Mouse (Mus musculus) frontal cortex, postnatal 14 days (tissue): ENCODE measurements at regions not wholly inside any gene's neighbourhood (a gene's known extent, or its start where the extent isn't known, plus 50 kb on each side); places are given as distances from the start of the nearest gene placed in this dataset.
A peak's percentile ranks its signal among the peaks of the same experiment; 100 is the strongest.

Source experiments
- DNase-seq, 2 experiments: peaks; one replicate each; pipeline ENCODE4 v3.0.0; 2022; ENCODE audit warnings: low spot score in 2 of 2

- peak; percentile 55 to 76 for DNase-seq
Observed at GRCm38 (mm10) chr13:54285968-54286367, 85.2 kb upstream of the Cplx2 start.

- DNase-seq, result no peak
Observed at GRCm38 (mm10) chr13:54286616-54287015, 84.5 kb upstream of the Cplx2 start.

GRCm38 (mm10) chr13:54290066-54290465 lies 81.1 kb upstream of the Cplx2 start:
- DNase-seq, result no peak

GRCm38 (mm10) chr13:54292394-54292793 lies 78.8 kb upstream of the Cplx2 start:
- DNase-seq, result no peak

GRCm38 (mm10) chr13:54293006-54293405 lies 78.1 kb upstream of the Cplx2 start:
- DNase-seq, result no peak

- no peak for DNase-seq
Observed at GRCm38 (mm10) chr13:54295475-54296259, 75.5 kb upstream of the Cplx2 start.

GRCm38 (mm10) chr13:54296260-54296555 lies 74.9 kb upstream of the Cplx2 start:
- no peak for DNase-seq

GRCm38 (mm10) chr13:54298851-54299250 lies 72.3 kb upstream of the Cplx2 start:
- no peak for DNase-seq

GRCm38 (mm10) chr13:54299295-54299694 lies 71.9 kb upstream of the Cplx2 start:
- DNase-seq, result no peak

- DNase-seq, result no peak
Observed at GRCm38 (mm10) chr13:54301110-54301509, 70.0 kb upstream of the Cplx2 start.

GRCm38 (mm10) chr13:54301677-54302076 lies 69.5 kb upstream of the Cplx2 start:
- no peak for DNase-seq

GRCm38 (mm10) chr13:54302351-54303070 lies 68.6 kb upstream of the Cplx2 start:
- peak; percentile 29 to 45 for DNase-seq

GRCm38 (mm10) chr13:54303071-54303924 lies 67.9 kb upstream of the Cplx2 start:
- peak; percentile 75 to 80 for DNase-seq

- DNase-seq, result no peak
Observed at GRCm38 (mm10) chr13:54304251-54304650, 66.9 kb upstream of the Cplx2 start.

- no peak for DNase-seq
Observed at GRCm38 (mm10) chr13:54308591-54308990, 62.6 kb upstream of the Cplx2 start.

GRCm38 (mm10) chr13:54309354-54309753 lies 61.8 kb upstream of the Cplx2 start:
- DNase-seq, result peak; percentile 46 to 51

- DNase-seq, result no peak
Observed at GRCm38 (mm10) chr13:54310144-54310543, 61.0 kb upstream of the Cplx2 start.

GRCm38 (mm10) chr13:54311327-54312026 lies 59.7 kb upstream of the Cplx2 start:
- no peak for DNase-seq

GRCm38 (mm10) chr13:54312405-54313185 lies 58.6 kb upstream of the Cplx2 start:
- peak; percentile 56 to 59 for DNase-seq

GRCm38 (mm10) chr13:54315333-54315732 lies 55.8 kb upstream of the Cplx2 start:
- DNase-seq, result no peak

- DNase-seq, result no peak
Observed at GRCm38 (mm10) chr13:54316907-54317306, 54.2 kb upstream of the Cplx2 start.
